Mouse (Mus musculus) olfactory bulb, adult 2 months (tissue): ENCODE data around the gene Jpt2. TPM values are rescaled to one million over a fixed set of nuclear protein-coding genes. Genes with fewer than 3 reads are reported as not detected.

Experiments
- H3K27ac ChIP-seq: fragments of 200-500 bp; 2 replicates; pipeline ENCODE4 v1.5.1; 2012; ENCODE audit warnings: low read depth, low read length; ENCODE audit not compliant: insufficient read depth
- H3K4me1 ChIP-seq: fragments of 200-500 bp; 2 replicates; pipeline ENCODE4 v1.6.1; 2012; ENCODE audit warnings: low read length; ENCODE audit not compliant: control insufficient read depth, insufficient read depth
- H3K4me3 ChIP-seq: fragments of 200-500 bp; 2 replicates; pipeline ENCODE4 v1.5.1; 2012; ENCODE audit warnings: mild to moderate bottlenecking, low read depth, low read length, moderate library complexity; ENCODE audit not compliant: insufficient read depth
- CTCF ChIP-seq: fragments of 200-500 bp; IDR thresholded peaks from 2 replicates; pipeline ENCODE4 v1.5.1; 2012; ENCODE audit warnings: low read depth, mild to moderate bottlenecking, low read length, moderate library complexity; ENCODE audit not compliant: insufficient read depth
- POLR2A ChIP-seq: fragments of 200-500 bp; IDR thresholded peaks from 2 replicates; pipeline ENCODE4 v1.6.1; 2012; ENCODE audit warnings: mild to moderate bottlenecking, low read depth, low read length, moderate library complexity; ENCODE audit not compliant: insufficient read depth
- WGBS: fragments of 180-500 bp; shearing (Covaris S2); methylation state at CpG from one replicate; pipeline ENCODE4 v1.1.7; 2018; 5-methylcytosine and 5-hydroxymethylcytosine counted together
- polyA plus RNA-seq: library from polyadenylated mRNA; stranded (reverse); fragments of >200 nt; gene quantifications from 2 replicates; pipeline ENCODE4 v1.2.4, GENCODE M21; 2012; ENCODE audit warnings: low replicate concordance; ENCODE audit not compliant: missing spikeins, insufficient read depth, insufficient read length

The Jpt2 gene
- polyA plus RNA-seq, 1 experiment, result not detected

- Histone ChIP-seq H3K4me1 (peaks cover 3% of the 10 kb centered on the region; the same call in 1 of the 2 replicates), H3K27ac (no peak overlapping the region), H3K4me3 (no peak overlapping the region)
- WGBS, result 68% methylated on average over 1 of the region's 1 CpGs
- no peak for TF ChIP-seq CTCF
- no peak for TF ChIP-seq POLR2A
Observed at GRCm38 (mm10) chr17:24929506-24929905, 31.0 kb downstream of the Jpt2 start.

- H3K27ac ChIP-seq, result no peak overlapping the region
- no peaks in the 10 kb centered on the region for H3K4me1 ChIP-seq
- no peak overlapping the region for H3K4me3 ChIP-seq
- TF ChIP-seq CTCF (no peak), POLR2A (no peak)
- 93% methylated on average over 1 of the region's 1 CpGs for WGBS
Observed at GRCm38 (mm10) chr17:24923246-24923645, 37.2 kb downstream of the Jpt2 start.

DNA sequence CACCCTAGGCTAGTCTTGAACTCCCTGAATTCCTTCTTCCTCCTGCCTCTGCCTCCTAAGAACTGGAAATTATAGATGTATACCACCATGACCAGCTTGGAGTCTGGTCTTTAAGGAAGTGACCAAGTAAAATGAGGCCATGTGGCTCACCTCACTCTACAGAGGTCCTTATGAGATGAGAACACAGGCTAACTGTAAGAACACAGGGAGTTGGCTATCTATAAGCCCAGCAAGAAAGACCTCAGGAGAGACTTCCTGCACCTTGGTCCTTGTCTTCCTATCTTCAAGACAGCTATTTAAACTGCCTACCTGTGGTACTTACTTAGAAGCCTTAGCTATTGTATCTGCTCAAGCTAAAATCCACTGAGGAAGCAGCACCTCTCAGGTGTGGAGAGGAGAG lies 46.5 kb downstream of the Jpt2 start:
- TF ChIP-seq CTCF (no peak), POLR2A (no peak)
- peaks cover 3% of the 10 kb centered on the region; the same call in 1 of the 2 replicates for H3K4me1 ChIP-seq
- H3K4me3 ChIP-seq, result no peak overlapping the region
- no peak overlapping the region for H3K27ac ChIP-seq

- TF ChIP-seq CTCF (no peak), POLR2A (no peak)
- Histone ChIP-seq H3K4me1 (peaks cover 3% of the 10 kb centered on the region; the same call in 1 of the 2 replicates), H3K27ac (no peak overlapping the region), H3K4me3 (no peak overlapping the region)
- WGBS, result 80% methylated on average over 2 of the region's 2 CpGs
Observed at GRCm38 (mm10) chr17:24907591-24907990, 52.9 kb downstream of the Jpt2 start.

- Histone ChIP-seq H3K27ac (no peak overlapping the region), H3K4me3 (no peak overlapping the region), H3K4me1 (peaks cover under 1% of the 10 kb centered on the region; the same call in 1 of the 2 replicates)
- 89% methylated on average over 9 of the region's 9 CpGs for WGBS
- no peak for TF ChIP-seq CTCF
- TF ChIP-seq POLR2A, result no peak
Observed at GRCm38 (mm10) chr17:24903767-24904166, 56.7 kb downstream of the Jpt2 start.

DNA sequence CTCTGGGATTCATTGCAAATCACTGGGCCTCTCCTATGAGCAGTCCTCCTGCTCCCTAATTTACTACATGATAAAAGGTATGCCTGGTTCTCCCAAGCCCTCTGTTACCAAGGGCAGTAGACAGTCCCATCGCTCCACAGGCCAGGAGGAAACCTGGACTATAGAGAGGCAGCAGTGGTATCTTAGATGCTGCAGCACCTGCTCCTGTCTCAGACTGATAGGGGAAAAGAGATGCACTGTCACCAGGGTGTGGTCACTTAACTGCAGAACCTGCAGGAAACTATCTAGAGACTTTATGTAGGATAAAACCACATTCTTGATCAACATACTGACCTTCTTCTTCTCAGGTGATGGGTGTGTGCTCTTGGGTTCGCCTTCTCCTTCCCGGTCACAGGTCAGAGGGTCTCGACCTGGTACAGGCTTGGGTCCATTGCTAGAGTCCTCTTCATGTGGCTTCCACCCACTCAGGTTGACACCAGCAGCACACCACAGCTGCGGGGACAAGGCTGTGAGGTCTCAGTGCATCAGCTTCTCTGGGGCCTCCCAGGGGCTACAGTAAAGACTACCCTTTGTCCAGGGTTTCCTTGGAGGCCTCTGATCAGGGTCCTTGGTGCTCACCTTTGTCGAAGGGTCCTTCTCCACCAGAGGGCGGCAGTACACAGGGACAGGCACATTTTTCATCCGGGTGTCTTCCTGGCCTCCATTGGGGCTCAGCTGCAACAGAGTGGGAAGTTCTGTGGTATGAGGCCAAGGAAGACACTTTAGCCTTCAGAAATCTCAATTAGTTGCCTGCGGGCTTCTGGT lies 57.6 kb downstream of the Jpt2 start:
- 67% methylated on average over 9 of the region's 9 CpGs for WGBS
- TF ChIP-seq CTCF (no peak), POLR2A (no peak)
- no peak overlapping the region for H3K27ac ChIP-seq

GRCm38 (mm10) chr17:24902124-24902523 lies 58.4 kb downstream of the Jpt2 start:
- Histone ChIP-seq H3K4me3 (no peak overlapping the region), H3K27ac (no peak overlapping the region), H3K4me1 (peaks cover 15% of the 10 kb centered on the region)
- TF ChIP-seq CTCF (no peak), POLR2A (no peak)
- WGBS, result 94% methylated on average over 5 of the region's 5 CpGs

More for the DNA sequence above, 57.6 kb downstream of the Jpt2 start:
- peaks cover 9% of the 10 kb centered on the region for H3K4me1 ChIP-seq
- H3K4me3 ChIP-seq, result no peak overlapping the region

- peaks cover 27% of the 10 kb centered on the region for H3K4me1 ChIP-seq
- TF ChIP-seq CTCF (no peak), POLR2A (no peak)
- 97% methylated on average over 6 of the region's 6 CpGs for WGBS
- H3K27ac ChIP-seq, result no peak overlapping the region
- H3K4me3 ChIP-seq, result no peak overlapping the region
Observed at GRCm38 (mm10) chr17:24900014-24900413, 60.5 kb downstream of the Jpt2 start.

GRCm38 (mm10) chr17:24899153-24899552 lies 61.3 kb downstream of the Jpt2 start:
- H3K27ac ChIP-seq, result no peak overlapping the region
- TF ChIP-seq POLR2A (no peak), CTCF (no peak)
- 47% methylated on average over 5 of the region's 5 CpGs for WGBS
- H3K4me1 ChIP-seq, result peaks cover 27% of the 10 kb centered on the region
- no peak overlapping the region for H3K4me3 ChIP-seq
